Mouse (Mus musculus): ENCODE measurements at regions not wholly inside any gene's neighbourhood (a gene's known extent, or its start where the extent isn't known, plus 50 kb on each side); places are given as distances from the start of the nearest gene placed in this dataset.

DNA sequence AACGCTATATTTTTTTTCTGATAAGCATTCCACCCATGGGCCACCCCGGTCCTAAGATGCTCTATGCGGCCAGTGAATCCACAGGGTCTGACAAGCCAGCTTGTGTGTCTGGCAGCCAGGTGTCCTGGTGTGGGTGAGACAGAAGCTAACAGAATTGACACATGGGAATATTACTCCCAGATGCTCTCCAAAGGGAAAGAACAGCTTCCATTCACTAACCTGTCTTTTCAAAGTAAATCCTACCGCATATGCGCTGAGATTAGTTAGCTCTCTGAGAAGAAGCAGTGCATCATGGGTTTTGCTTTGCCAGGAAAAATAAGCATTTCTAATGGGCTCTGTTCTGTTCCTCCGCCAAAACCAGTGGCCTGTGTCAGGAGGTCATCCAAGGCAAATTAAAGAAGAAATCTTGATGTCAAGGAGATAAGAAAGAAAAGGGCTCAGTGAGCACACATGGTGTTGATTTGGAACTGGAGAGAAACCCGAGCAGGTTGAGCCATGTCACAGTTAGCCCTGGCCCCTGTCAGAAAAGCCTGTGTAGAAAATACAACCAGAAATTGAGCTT, 498.4 kb upstream of the Marcks start:
- WGBS = 57% methylated on average over 7 of the region's 7 CpGs
- no peaks in the 10 kb centered on the region for H3K36me3 ChIP-seq (ENCODE audit: control insufficient read depth, insufficient read depth)

GRCm38 (mm10) chr10:37636421-37636820, 497.7 kb upstream of the Marcks start:
- no peaks in the 10 kb centered on the region for H3K4me1 ChIP-seq (ENCODE audit: control insufficient read depth, insufficient read depth, low read length)
- no peak overlapping the region for H3K4me2 ChIP-seq (ENCODE audit: low read depth, low read length)
- no peaks in the 10 kb centered on the region for H3K27me3 ChIP-seq (ENCODE audit: control insufficient read depth, insufficient read depth, low read length)
- no peaks in the 10 kb centered on the region for H3K36me3 ChIP-seq (ENCODE audit: control insufficient read depth, insufficient read depth)
- H3K27ac ChIP-seq (ENCODE audit: low read length) = no peak overlapping the region
- H3K9me3 ChIP-seq (replicated peaks; ENCODE audit: control insufficient read depth, low read length) = no peaks in the 10 kb centered on the region
- WGBS = 73% methylated on average over 4 of the region's 4 CpGs
- H3K4me3 ChIP-seq (ENCODE audit: low read length) = no peak overlapping the region
- no peak for ATAC-seq (replicated peaks; ENCODE audit: extremely low read depth, insufficient read depth, low FRiP score)
- no peak overlapping the region for H3K9ac ChIP-seq (ENCODE audit: low read length)

More for the DNA sequence above, 498.4 kb upstream of the Marcks start:
- no peak for ATAC-seq (replicated peaks; ENCODE audit: extremely low read depth, insufficient read depth, low FRiP score)
- Histone ChIP-seq H3K27ac (ENCODE audit: low read length) (no peak overlapping the region), H3K4me2 (ENCODE audit: low read depth, low read length) (no peak overlapping the region), H3K4me3 (ENCODE audit: low read length) (no peak overlapping the region), H3K27me3 (ENCODE audit: control insufficient read depth, insufficient read depth, low read length) (no peaks in the 10 kb centered on the region), H3K4me1 (ENCODE audit: control insufficient read depth, insufficient read depth, low read length) (no peaks in the 10 kb centered on the region), H3K9me3 (replicated peaks; ENCODE audit: control insufficient read depth, low read length) (no peaks in the 10 kb centered on the region), H3K9ac (ENCODE audit: low read length) (no peak overlapping the region)

DNA sequence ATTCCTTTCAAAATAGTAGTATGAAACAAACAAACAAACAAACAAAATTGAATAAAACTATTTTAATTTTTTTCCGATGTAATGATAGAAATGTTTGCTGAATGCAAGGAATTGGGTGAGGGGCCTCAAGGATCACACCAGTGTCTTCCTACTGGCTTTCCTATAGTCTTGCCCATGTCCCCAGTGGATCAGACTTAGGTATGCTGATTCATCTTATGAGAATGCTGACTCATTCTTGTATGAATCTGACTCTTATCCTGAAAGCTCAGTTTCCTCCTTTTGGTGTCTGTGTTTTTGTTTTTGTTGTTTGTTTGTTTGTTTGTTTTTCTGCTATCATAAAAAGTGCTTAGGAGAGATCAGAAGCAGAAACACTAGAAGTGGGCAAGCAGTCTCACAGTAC, 491.7 kb upstream of the Marcks start:
- H3K27me3 ChIP-seq (ENCODE audit: control insufficient read depth, insufficient read depth, low read length) = peaks cover 11% of the 10 kb centered on the region
- H3K36me3 ChIP-seq (ENCODE audit: control insufficient read depth, insufficient read depth) = no peaks in the 10 kb centered on the region
- no peak overlapping the region for H3K4me3 ChIP-seq (ENCODE audit: low read length)
- ATAC-seq (replicated peaks; ENCODE audit: extremely low read depth, insufficient read depth, low FRiP score) = no peak
- no peak overlapping the region for H3K4me2 ChIP-seq (ENCODE audit: low read depth, low read length)
- peaks cover 5% of the 10 kb centered on the region for H3K9me3 ChIP-seq (replicated peaks; ENCODE audit: control insufficient read depth, low read length)
- 98% methylated on average over 1 of the region's 1 CpGs for WGBS
- no peak overlapping the region for H3K9ac ChIP-seq (ENCODE audit: low read length)
- no peak overlapping the region for H3K27ac ChIP-seq (ENCODE audit: low read length)
- no peaks in the 10 kb centered on the region for H3K4me1 ChIP-seq (ENCODE audit: control insufficient read depth, insufficient read depth, low read length)

DNA sequence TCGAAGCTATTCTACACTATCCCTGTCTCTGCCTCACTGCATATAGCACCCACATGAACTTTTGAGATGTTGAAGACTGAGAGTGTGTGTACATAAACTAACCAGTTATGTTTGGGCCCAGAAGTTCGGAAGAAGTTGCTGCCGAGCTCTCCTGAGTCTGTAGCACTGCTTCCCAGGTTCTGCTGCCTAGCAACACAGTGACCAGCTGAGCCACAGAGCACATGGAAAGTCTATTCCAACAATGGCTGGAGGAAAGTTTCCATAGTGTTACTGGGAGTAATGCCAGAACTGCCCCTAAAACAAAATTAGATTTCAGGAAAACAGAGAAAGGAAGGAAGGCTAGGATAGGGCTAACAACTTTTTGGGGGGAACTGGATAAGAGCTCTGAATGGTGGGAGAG, 489.2 kb upstream of the Marcks start:
- 72% methylated on average over 3 of the region's 3 CpGs for WGBS

DNA sequence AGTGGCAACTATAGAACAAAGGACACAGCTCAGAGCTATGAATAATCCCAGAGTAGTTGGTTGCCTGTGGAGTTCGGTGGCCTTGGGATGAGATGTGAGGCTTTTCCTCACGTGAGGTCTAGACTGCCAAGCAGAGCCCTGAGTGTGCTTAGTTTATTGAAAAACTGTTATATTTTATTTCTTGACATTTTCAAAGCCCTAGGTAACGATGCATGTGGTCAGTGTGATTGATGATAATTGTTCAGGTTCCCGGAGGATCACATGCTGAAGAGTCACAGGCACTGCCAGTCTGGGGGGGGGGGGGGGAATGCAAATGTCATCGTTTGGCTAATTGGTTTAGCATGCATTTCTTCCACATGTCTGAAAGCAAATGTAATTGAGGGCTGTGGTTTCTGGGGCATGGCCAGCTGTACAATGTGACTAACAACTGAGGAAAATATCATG, 488.1 kb upstream of the Marcks start:
- no peak for ATAC-seq (replicated peaks; ENCODE audit: extremely low read depth, insufficient read depth, low FRiP score)
- Histone ChIP-seq H3K4me2 (ENCODE audit: low read depth, low read length) (no peak overlapping the region), H3K36me3 (ENCODE audit: control insufficient read depth, insufficient read depth) (no peaks in the 10 kb centered on the region), H3K9me3 (replicated peaks; ENCODE audit: control insufficient read depth, low read length) (peaks cover 5% of the 10 kb centered on the region), H3K4me3 (ENCODE audit: low read length) (no peak overlapping the region), H3K27ac (ENCODE audit: low read length) (no peak overlapping the region), H3K9ac (ENCODE audit: low read length) (no peak overlapping the region), H3K4me1 (ENCODE audit: control insufficient read depth, insufficient read depth, low read length) (peaks cover 3% of the 10 kb centered on the region; the same call in 1 of the 2 replicates), H3K27me3 (ENCODE audit: control insufficient read depth, insufficient read depth, low read length) (peaks cover 13% of the 10 kb centered on the region)
- 77% methylated on average over 5 of the region's 5 CpGs for WGBS

More for the DNA sequence above, 489.2 kb upstream of the Marcks start:
- H3K4me3 ChIP-seq (ENCODE audit: low read length) = no peak overlapping the region
- no peak overlapping the region for H3K9ac ChIP-seq (ENCODE audit: low read length)
- peaks cover 13% of the 10 kb centered on the region for H3K27me3 ChIP-seq (ENCODE audit: control insufficient read depth, insufficient read depth, low read length)
- peaks cover 2% of the 10 kb centered on the region; the same call in 1 of the 2 replicates for H3K4me1 ChIP-seq (ENCODE audit: control insufficient read depth, insufficient read depth, low read length)
- no peak overlapping the region for H3K27ac ChIP-seq (ENCODE audit: low read length)
- no peaks in the 10 kb centered on the region for H3K36me3 ChIP-seq (ENCODE audit: control insufficient read depth, insufficient read depth)
- peaks cover 5% of the 10 kb centered on the region for H3K9me3 ChIP-seq (replicated peaks; ENCODE audit: control insufficient read depth, low read length)
- peak; percentile 75 for ATAC-seq (replicated peaks; ENCODE audit: extremely low read depth, insufficient read depth, low FRiP score)
- no peak overlapping the region for H3K4me2 ChIP-seq (ENCODE audit: low read depth, low read length)

DNA sequence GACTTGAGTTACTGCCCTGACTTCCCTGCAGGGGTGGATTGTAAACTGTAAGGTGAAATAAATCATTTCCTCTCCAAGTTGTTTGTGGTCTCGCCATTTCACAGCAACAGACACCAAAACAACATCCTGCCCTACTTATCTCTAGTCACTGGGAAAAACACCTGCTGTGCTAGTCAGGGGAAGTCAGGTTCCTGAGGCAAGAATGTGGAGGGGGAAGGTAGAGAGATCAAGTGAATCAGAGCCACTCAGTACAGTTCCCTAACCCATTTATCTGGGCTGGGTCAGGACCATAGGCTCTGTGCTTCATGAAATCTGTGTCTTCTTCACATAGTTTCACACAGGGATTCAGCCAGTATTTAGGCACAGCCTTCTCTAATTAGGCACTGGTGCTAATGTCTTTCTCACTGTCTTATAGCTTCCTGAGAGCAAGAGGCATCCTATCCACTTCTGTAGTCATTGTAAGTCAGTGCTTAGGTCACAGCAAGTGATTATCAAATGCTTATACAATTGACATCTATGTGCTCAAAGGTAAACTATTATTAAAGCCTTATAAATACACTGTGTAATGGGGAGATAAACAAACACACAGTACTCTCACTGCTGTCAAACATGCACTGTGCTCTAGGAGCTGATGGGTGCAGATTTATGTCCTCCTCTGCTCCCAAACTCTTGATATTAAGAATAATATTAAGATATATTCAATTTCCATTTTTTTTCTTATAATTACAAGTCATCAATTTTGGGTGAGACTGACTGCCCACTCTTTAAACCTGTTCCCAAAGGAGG, 487.4 kb upstream of the Marcks start:
- Histone ChIP-seq H3K4me3 (ENCODE audit: low read length) (no peak overlapping the region), H3K9ac (ENCODE audit: low read length) (no peak overlapping the region), H3K36me3 (ENCODE audit: control insufficient read depth, insufficient read depth) (no peaks in the 10 kb centered on the region), H3K4me2 (ENCODE audit: low read depth, low read length) (no peak overlapping the region), H3K27ac (ENCODE audit: low read length) (no peak overlapping the region), H3K27me3 (ENCODE audit: control insufficient read depth, insufficient read depth, low read length) (peaks cover 13% of the 10 kb centered on the region), H3K4me1 (ENCODE audit: control insufficient read depth, insufficient read depth, low read length) (peaks cover 3% of the 10 kb centered on the region; the same call in 1 of the 2 replicates), H3K9me3 (replicated peaks; ENCODE audit: control insufficient read depth, low read length) (peaks cover 5% of the 10 kb centered on the region)
- 29% methylated on average over 1 of the region's 1 CpGs for WGBS
- ATAC-seq (replicated peaks; ENCODE audit: extremely low read depth, insufficient read depth, low FRiP score) = no peak

DNA sequence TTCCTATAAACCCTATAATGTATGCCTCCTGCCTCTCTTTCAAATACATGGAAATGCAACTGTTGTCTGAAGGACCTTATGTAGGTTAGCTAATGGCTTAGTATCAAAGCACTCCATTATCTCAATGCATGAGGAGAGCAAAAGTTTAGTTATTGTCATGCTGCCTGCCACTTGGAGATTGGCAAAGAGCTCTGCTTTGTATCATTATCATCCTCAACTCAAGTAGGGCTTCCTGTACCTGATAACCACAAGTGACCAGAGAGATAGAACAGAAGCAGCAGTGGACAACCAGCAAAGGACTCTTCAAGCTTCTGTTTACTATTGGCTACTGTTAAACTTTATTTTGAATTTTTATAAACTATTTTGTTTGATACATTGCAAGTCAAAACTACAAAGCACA, 484.3 kb upstream of the Marcks start:
- ATAC-seq (replicated peaks; ENCODE audit: extremely low read depth, insufficient read depth, low FRiP score) = 0 out of 2 replicates have a peak, but pooled peaks have one; percentile 39
- Histone ChIP-seq H3K27me3 (ENCODE audit: control insufficient read depth, insufficient read depth, low read length) (peaks cover 9% of the 10 kb centered on the region), H3K4me1 (ENCODE audit: control insufficient read depth, insufficient read depth, low read length) (peaks cover 10% of the 10 kb centered on the region), H3K4me3 (ENCODE audit: low read length) (no peak overlapping the region), H3K27ac (ENCODE audit: low read length) (no peak overlapping the region), H3K4me2 (ENCODE audit: low read depth, low read length) (no peak overlapping the region), H3K9ac (ENCODE audit: low read length) (no peak overlapping the region), H3K9me3 (replicated peaks; ENCODE audit: control insufficient read depth, low read length) (peaks cover 5% of the 10 kb centered on the region), H3K36me3 (ENCODE audit: control insufficient read depth, insufficient read depth) (no peaks in the 10 kb centered on the region)

GRCm38 (mm10) chr10:37618606-37619005, 479.9 kb upstream of the Marcks start:
- no peak overlapping the region for H3K9ac ChIP-seq (ENCODE audit: low read length)
- H3K4me1 ChIP-seq (ENCODE audit: control insufficient read depth, insufficient read depth, low read length) = peaks cover 13% of the 10 kb centered on the region
- no peaks in the 10 kb centered on the region for H3K36me3 ChIP-seq (ENCODE audit: control insufficient read depth, insufficient read depth)
- no peak overlapping the region for H3K4me3 ChIP-seq (ENCODE audit: low read length)
- no peak overlapping the region for H3K4me2 ChIP-seq (ENCODE audit: low read depth, low read length)
- 79% methylated on average over 1 of the region's 1 CpGs for WGBS
- ATAC-seq (replicated peaks; ENCODE audit: extremely low read depth, insufficient read depth, low FRiP score) = no peak
- H3K27ac ChIP-seq (ENCODE audit: low read length) = no peak overlapping the region
- H3K9me3 ChIP-seq (replicated peaks; ENCODE audit: control insufficient read depth, low read length) = no peaks in the 10 kb centered on the region
- H3K27me3 ChIP-seq (ENCODE audit: control insufficient read depth, insufficient read depth, low read length) = no peaks in the 10 kb centered on the region

DNA sequence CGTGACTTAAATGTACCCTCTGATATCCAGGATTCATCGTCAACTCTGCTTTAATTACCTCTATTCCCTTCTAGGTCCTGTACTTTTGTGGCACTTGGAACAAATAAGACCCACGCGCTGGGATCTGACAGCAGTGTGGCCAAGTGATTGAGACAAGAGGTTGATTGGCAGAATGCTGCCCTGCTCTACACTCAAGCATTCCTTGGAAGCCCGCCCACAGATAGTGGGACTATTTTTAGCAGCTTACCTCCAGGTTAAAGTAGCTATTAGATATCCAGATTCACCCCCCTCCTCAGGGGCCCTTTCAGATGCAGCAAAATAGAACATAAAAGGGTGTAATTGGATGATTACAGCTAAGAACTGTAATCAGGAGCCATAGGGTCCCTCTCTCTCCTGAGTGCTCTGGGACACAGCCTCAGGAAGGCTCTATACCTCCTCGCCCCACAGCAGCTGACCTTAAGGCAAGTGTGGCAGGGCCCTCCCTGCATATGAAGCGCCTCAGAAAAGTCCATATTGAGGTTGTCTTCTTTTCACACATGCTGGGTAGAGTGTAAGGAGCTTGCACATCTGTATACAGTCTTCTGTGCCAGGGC, 479.1 kb upstream of the Marcks start:
- peak overlapping the region; percentile 66 for H3K27ac ChIP-seq (ENCODE audit: low read length)
- no peak overlapping the region for H3K4me3 ChIP-seq (ENCODE audit: low read length)
- no peaks in the 10 kb centered on the region for H3K27me3 ChIP-seq (ENCODE audit: control insufficient read depth, insufficient read depth, low read length)
- peaks cover 10% of the 10 kb centered on the region for H3K4me1 ChIP-seq (ENCODE audit: control insufficient read depth, insufficient read depth, low read length)
- H3K4me2 ChIP-seq (ENCODE audit: low read depth, low read length) = peak overlapping the region; percentile 36
- WGBS = 38% methylated on average over 7 of the region's 7 CpGs
- peak; percentile 95 for ATAC-seq (replicated peaks; ENCODE audit: extremely low read depth, insufficient read depth, low FRiP score)
- H3K36me3 ChIP-seq (ENCODE audit: control insufficient read depth, insufficient read depth) = no peaks in the 10 kb centered on the region
- no peak overlapping the region for H3K9ac ChIP-seq (ENCODE audit: low read length)
- no peaks in the 10 kb centered on the region for H3K9me3 ChIP-seq (replicated peaks; ENCODE audit: control insufficient read depth, low read length)

All from heart, embryonic 16.5 days (tissue).